Mouse (Mus musculus): Measurements from ENCODE around the gene Ubald1. TPM values are rescaled to one million over a fixed set of nuclear protein-coding genes. Genes with fewer than 3 reads are reported as not detected.
A peak's percentile ranks its signal among the peaks of the same experiment; 100 is the strongest.

Gene Ubald1
- polyA plus RNA-seq, 1 experiment, result 31.1 TPM

- H3K4me3 ChIP-seq (ENCODE audit: low read depth, low read length), result no peak overlapping the region
- no peaks in the 10 kb centered on the region for H3K27me3 ChIP-seq (ENCODE audit: control insufficient read depth, insufficient read depth, low read length, poor library complexity, severe bottlenecking)
- H3K27ac ChIP-seq (ENCODE audit: insufficient read depth, low read length), result no peak overlapping the region
- H3K36me3 ChIP-seq (ENCODE audit: control insufficient read depth, insufficient read depth, low read length, poor library complexity, severe bottlenecking), result no peaks in the 10 kb centered on the region
- no peaks in the 10 kb centered on the region for H3K4me1 ChIP-seq (ENCODE audit: control insufficient read depth, insufficient read depth, low read length)
- no peaks in the 10 kb centered on the region for H3K9me3 ChIP-seq (replicated peaks; ENCODE audit: control insufficient read depth, insufficient read depth, low read length, poor library complexity, severe bottlenecking)
- H3K9ac ChIP-seq (ENCODE audit: low read depth, poor library complexity, severe bottlenecking), result no peak overlapping the region
- TF ChIP-seq POLR2A (IDR thresholded peaks at IDR 0.05; ENCODE audit: insufficient read depth, low read length) (no peak), EP300 (IDR thresholded peaks at IDR 0.05; ENCODE audit: insufficient read depth, low read depth, low read length) (no peak), CTCF (IDR thresholded peaks at IDR 0.05; ENCODE audit: low read depth, low read length) (peak; percentile 25)
Observed at GRCm38 (mm10) chr16:4831650-4832419, 48.3 kb downstream of the Ubald1 start.

- Histone ChIP-seq H3K4me3 (ENCODE audit: low read depth, low read length) (no peak overlapping the region), H3K27ac (ENCODE audit: insufficient read depth, low read length) (no peak overlapping the region), H3K27me3 (ENCODE audit: control insufficient read depth, insufficient read depth, low read length, poor library complexity, severe bottlenecking) (no peaks in the 10 kb centered on the region), H3K9me3 (replicated peaks; ENCODE audit: control insufficient read depth, insufficient read depth, low read length, poor library complexity, severe bottlenecking) (no peaks in the 10 kb centered on the region), H3K9ac (ENCODE audit: low read depth, poor library complexity, severe bottlenecking) (no peak overlapping the region), H3K4me1 (ENCODE audit: control insufficient read depth, insufficient read depth, low read length) (no peaks in the 10 kb centered on the region), H3K36me3 (ENCODE audit: control insufficient read depth, insufficient read depth, low read length, poor library complexity, severe bottlenecking) (no peaks in the 10 kb centered on the region)
- no peak for TF ChIP-seq EP300 (IDR thresholded peaks at IDR 0.05; ENCODE audit: insufficient read depth, low read depth, low read length)
- TF ChIP-seq POLR2A (IDR thresholded peaks at IDR 0.05; ENCODE audit: insufficient read depth, low read length), result no peak
- TF ChIP-seq CTCF (IDR thresholded peaks at IDR 0.05; ENCODE audit: low read depth, low read length), result no peak
Observed at GRCm38 (mm10) chr16:4829271-4829900, 50.7 kb downstream of the Ubald1 start.

GRCm38 (mm10) chr16:4827639-4828038, 52.5 kb downstream of the Ubald1 start:
- Histone ChIP-seq H3K9ac (ENCODE audit: low read depth, poor library complexity, severe bottlenecking) (no peak overlapping the region), H3K27me3 (ENCODE audit: control insufficient read depth, insufficient read depth, low read length, poor library complexity, severe bottlenecking) (no peaks in the 10 kb centered on the region), H3K4me3 (ENCODE audit: low read depth, low read length) (no peak overlapping the region), H3K36me3 (ENCODE audit: control insufficient read depth, insufficient read depth, low read length, poor library complexity, severe bottlenecking) (no peaks in the 10 kb centered on the region), H3K4me1 (ENCODE audit: control insufficient read depth, insufficient read depth, low read length) (no peaks in the 10 kb centered on the region), H3K27ac (ENCODE audit: insufficient read depth, low read length) (no peak overlapping the region), H3K9me3 (replicated peaks; ENCODE audit: control insufficient read depth, insufficient read depth, low read length, poor library complexity, severe bottlenecking) (no peaks in the 10 kb centered on the region; the same call in 1 of the 2 replicates)
- TF ChIP-seq CTCF (IDR thresholded peaks at IDR 0.05; ENCODE audit: low read depth, low read length) (no peak), EP300 (IDR thresholded peaks at IDR 0.05; ENCODE audit: insufficient read depth, low read depth, low read length) (no peak), POLR2A (IDR thresholded peaks at IDR 0.05; ENCODE audit: insufficient read depth, low read length) (no peak)

Other genes starting within 250 kb of the Ubald1 start
- gene Vasn, start 240.4 kb downstream of the Ubald1 start, polyA plus RNA-seq (2011; ENCODE audit: insufficient read depth, insufficient read length, low read depth, missing spikeins), result 6.2 and 7.9 TPM in 2 replicates
- gene Dnaja3, start 240.3 kb downstream of the Ubald1 start, polyA plus RNA-seq (2011; ENCODE audit: insufficient read depth, insufficient read length, low read depth, missing spikeins), result 55.8 and 55.9 TPM in 2 replicates
- 31.2 and 36.1 TPM in 2 replicates for gene Coro7, start 200.5 kb downstream of the Ubald1 start, polyA plus RNA-seq (2011; ENCODE audit: insufficient read depth, insufficient read length, low read depth, missing spikeins)
- 15.6 and 15.7 TPM in 2 replicates for gene Nmral1, start 161.0 kb downstream of the Ubald1 start, polyA plus RNA-seq (2011; ENCODE audit: insufficient read depth, insufficient read length, low read depth, missing spikeins)
- 38.0 and 44.4 TPM in 2 replicates for gene Hmox2, start 154.0 kb downstream of the Ubald1 start, polyA plus RNA-seq (2011; ENCODE audit: insufficient read depth, insufficient read length, low read depth, missing spikeins)
- 46.5 and 50.5 TPM in 2 replicates for gene Cdip1, start 90.0 kb downstream of the Ubald1 start, polyA plus RNA-seq (2011; ENCODE audit: insufficient read depth, insufficient read length, low read depth, missing spikeins)
- gene 4930562C15Rik, start 44.9 kb downstream of the Ubald1 start, polyA plus RNA-seq (2011; ENCODE audit: insufficient read depth, insufficient read length, low read depth, missing spikeins), result not detected in 2 replicates
- gene Mgrn1, start 5.9 kb upstream of the Ubald1 start, polyA plus RNA-seq (2011; ENCODE audit: insufficient read depth, insufficient read length, low read depth, missing spikeins), result 46.6 and 47.8 TPM in 2 replicates
- gene Nudt16l1, start 58.4 kb upstream of the Ubald1 start, polyA plus RNA-seq (2011; ENCODE audit: insufficient read depth, insufficient read length, low read depth, missing spikeins), result 37.8 and 41.0 TPM in 2 replicates
- gene Anks3, start 83.9 kb upstream of the Ubald1 start, polyA plus RNA-seq (2011; ENCODE audit: insufficient read depth, insufficient read length, low read depth, missing spikeins), result 22.4 and 28.4 TPM in 2 replicates
- not detected in 2 replicates for gene Sept12, start 117.5 kb upstream of the Ubald1 start, polyA plus RNA-seq (2011; ENCODE audit: insufficient read depth, insufficient read length, low read depth, missing spikeins)
- 7.7 and 10.1 TPM in 2 replicates for gene Smim22, start 127.0 kb upstream of the Ubald1 start, polyA plus RNA-seq (2011; ENCODE audit: insufficient read depth, insufficient read length, low read depth, missing spikeins)
- gene Rogdi, start 133.2 kb upstream of the Ubald1 start, polyA plus RNA-seq (2011; ENCODE audit: insufficient read depth, insufficient read length, low read depth, missing spikeins), result 40.8 and 44.5 TPM in 2 replicates
- gene Glyr1, start 169.5 kb upstream of the Ubald1 start, polyA plus RNA-seq (2011; ENCODE audit: insufficient read depth, insufficient read length, low read depth, missing spikeins), result 85.9 and 92.5 TPM in 2 replicates
- gene Ubn1, start 169.7 kb upstream of the Ubald1 start, polyA plus RNA-seq (2011; ENCODE audit: insufficient read depth, insufficient read length, low read depth, missing spikeins), result 25.3 and 25.9 TPM in 2 replicates

Measured in ES-Bruce4 (cell line).